Mouse (Mus musculus) spleen, adult 12 weeks (tissue): ENCODE measurements around the gene Sord.

ENCODE experiments used
- DNase-seq: peaks from one replicate; pipeline ENCODE4 v3.0.0; 2022; ENCODE audit warnings: low spot score

Sord gene

GRCm38 (mm10) chr2:122302574-122303241, 68.2 kb downstream of the Sord start:
- peak; percentile 34 for DNase-seq

DNA sequence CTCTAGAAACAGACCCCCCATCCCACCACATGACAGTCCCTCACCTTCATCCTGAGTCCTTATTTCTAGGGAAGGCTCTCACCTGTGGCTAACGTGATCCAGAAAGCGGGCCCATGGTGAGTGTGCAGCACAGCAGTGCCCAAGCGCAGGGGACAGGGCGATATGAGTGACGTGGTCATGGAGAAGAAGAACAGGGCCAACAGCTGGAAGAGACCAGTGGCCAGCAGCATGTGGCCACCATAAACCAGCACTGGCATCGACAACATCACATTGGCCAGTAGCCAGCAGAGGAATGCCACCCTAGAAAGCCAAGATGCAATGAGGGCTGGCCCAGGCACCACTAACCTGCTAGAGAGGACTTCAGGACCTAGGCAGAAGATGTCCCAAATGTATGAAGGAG, 70.0 kb downstream of the Sord start:
- no peak for DNase-seq

DNA sequence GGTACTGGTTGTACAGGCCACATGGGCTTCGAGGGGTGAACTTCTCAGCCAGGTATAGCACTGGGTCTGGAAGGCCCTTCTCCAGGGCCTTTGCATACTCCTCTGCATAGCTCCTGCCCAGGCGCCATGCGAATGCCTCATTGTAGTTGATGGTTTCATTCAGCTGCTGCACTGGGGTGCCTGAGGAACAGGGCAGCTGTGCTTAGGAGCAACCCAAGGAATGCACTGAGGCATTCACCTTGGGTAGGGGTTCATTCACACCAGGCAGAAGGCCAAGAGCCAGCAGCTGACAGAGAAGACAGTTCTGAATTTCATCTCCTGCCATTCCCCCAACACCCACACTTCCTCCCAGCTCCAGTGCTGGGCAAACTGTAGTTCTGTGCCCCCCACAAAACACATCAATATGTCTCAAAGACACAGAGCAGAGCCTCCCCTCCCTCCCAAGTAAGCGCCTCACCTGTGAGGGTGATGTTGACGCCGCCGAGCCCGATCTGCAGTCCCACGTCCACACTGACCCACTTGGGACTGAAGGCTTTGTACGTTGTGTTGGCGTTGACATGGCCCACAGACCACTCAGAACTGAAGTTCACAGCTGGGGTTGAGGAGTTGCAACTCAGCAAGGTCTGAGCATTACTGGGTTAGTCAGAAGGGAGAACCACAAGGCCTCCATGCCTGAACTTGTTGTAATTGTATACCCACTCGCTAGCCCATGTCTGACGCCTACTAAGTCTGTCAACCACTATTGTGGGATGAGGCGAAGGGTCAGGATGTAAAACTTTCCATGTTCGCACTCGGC, 70.7 kb downstream of the Sord start:
- no peak for DNase-seq

- no peak for DNase-seq
Measured at GRCm38 (mm10) chr2:122306184-122306583, 71.6 kb downstream of the Sord start.

DNA sequence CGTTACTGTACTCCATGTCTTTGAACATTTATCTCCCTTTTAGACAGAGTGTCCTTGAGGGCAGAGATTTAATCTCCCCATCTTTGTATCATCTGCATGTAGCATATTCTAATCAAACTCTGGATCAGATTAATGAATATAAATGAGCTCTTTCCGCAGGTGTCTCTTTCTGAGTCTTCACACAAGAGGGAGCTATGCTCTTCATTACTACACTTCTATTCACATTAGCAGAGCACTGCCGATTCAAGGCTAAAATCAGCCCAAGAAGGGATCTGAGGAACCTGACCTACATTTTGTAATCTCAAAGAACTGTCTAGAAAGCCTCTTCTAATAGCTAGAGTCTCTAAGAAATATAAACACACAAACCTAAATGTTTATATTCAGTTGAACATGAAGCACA, 75.1 kb downstream of the Sord start:
- no peak for DNase-seq

- DNase-seq, result no peak
Measured at GRCm38 (mm10) chr2:122311561-122311960, 77.0 kb downstream of the Sord start.

- peak; percentile 33 for DNase-seq
Measured at GRCm38 (mm10) chr2:122312722-122313417, 78.3 kb downstream of the Sord start.

GRCm38 (mm10) chr2:122313536-122313935, 79.0 kb downstream of the Sord start, which contains the start of gene Duoxa1:
Duoxa1 (minus strand) TSS chr2:122313730.
- no peak for DNase-seq
